Mouse (Mus musculus) hindlimb bud, embryonic 11.5 days (tissue): Measurements from ENCODE around the gene 2310022A10Rik.
"Not testable (repeated sequence)": the region's sequence is repeated elsewhere in the genome, so short reads cannot be mapped to it uniquely, and the experiment has no call there.

ENCODE experiments used
- DNase-seq: peaks from one replicate; pipeline ENCODE4 v3.0.0-alpha.2; 2012; ENCODE audit warnings: low read depth, low spot score; ENCODE audit errors: extremely low spot score

Gene 2310022A10Rik

GRCm38 (mm10) chr7:27610871-27611270, 57.8 kb downstream of the 2310022A10Rik start:
- DNase-seq: no peak

- no peak for DNase-seq
Observed at GRCm38 (mm10) chr7:27612940-27613339, 59.9 kb downstream of the 2310022A10Rik start.

DNA sequence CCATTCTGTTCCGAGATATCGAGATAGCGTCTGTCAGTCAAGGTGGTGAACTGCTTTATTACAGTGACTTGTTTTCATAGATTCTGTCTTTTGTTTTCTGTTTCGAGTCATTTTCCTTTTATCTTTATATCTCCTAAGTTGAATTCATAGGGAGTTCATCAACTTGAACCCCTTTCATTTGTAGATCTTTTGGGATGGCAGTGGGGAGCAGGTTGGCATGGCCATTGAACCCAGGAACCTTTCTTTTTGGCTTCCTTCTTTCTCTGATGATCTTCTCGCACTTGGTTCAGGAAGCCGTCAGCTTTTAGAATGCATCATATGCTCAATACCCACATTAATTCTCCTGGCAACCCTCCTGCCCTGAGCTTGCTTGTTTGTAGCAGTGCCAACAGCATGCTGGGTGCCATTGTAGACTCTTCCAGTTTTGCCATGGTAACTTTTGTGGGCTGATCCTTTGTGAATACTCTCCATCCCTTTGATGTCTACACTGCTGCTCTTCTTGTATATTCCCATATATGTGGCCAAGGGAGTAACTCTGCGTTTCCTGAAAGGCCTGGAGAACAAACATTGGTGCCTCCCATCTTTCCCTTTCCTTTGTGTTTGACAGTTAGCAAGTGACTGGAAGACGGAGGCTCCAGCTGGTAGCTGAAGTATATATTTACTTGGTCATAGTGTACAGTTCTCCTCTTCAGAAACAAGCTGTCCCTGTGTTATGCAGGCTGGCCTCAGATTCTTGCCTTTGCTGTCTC, 60.9 kb downstream of the 2310022A10Rik start:
- DNase-seq: no peak

- DNase-seq: no peak
Observed at GRCm38 (mm10) chr7:27621028-27621427, 68.0 kb downstream of the 2310022A10Rik start.

GRCm38 (mm10) chr7:27622234-27622633, 69.2 kb downstream of the 2310022A10Rik start:
- no peak for DNase-seq

- DNase-seq: no peak
Observed at GRCm38 (mm10) chr7:27624967-27625366, 71.9 kb downstream of the 2310022A10Rik start.

DNA sequence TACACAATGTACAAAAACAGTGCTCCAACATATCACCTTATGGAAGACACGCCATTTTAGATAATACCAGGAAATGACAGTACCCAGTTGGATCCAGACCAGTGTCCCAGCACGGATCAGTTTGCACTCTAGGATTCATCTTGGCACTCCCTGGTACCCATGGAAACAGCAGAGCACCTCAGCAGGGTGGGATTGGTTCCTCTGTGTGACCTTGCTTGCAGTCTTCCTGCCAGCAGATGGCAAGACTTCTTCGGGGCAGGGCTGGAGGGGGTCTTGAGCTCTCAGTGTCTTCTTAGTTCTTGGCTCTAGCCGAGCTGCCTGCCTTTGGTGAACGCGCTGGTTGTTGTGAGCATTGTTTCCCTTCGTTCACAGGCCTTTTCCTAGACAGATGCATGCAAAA, 74.7 kb downstream of the 2310022A10Rik start:
- no peak for DNase-seq

DNA sequence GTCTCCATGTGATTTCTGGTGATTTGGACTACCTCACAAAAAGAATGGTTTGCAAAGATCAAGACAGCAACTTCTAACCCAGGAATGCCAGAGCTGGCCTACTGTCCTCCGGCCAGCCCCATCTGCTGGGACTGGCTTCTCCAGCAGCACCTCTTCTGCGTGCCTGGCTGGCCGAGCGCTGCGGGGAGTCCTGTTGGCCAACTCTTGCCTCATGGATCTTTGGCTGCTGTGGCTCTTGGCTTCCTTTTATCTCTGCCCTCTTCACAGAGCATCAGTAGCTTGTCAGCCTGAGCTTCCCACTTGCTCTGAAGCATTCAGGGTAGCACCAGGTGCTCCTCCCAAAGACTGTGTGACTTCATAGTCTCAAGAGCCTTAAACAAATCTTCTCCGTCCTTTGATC, 75.2 kb downstream of the 2310022A10Rik start:
- no peak for DNase-seq

- DNase-seq: not testable (repeated sequence)
Observed at GRCm38 (mm10) chr7:27628816-27629215, 75.8 kb downstream of the 2310022A10Rik start.

DNA sequence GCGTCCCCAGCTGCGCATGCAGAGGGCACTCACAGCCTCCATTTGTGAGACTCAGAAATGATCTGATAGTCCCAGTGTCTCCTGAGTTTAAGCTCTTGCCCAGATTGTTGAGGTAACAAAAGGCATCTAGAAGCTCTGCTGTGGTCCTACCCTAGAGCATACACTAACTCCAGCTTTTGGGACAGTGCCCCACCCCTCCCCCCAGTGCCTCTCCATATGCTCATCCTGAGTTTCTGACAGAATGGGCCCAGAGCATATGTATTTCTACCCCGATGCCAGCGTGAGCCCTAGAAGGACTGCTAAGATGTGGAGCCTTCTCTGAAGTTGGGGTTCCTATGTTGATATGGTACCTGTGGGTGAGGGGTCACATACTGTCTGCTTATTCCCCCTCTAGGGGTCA, 78.4 kb downstream of the 2310022A10Rik start:
- DNase-seq: no peak
